ENCODE assay signal across 27 mouse cellular contexts in the genomic region with DNA sequence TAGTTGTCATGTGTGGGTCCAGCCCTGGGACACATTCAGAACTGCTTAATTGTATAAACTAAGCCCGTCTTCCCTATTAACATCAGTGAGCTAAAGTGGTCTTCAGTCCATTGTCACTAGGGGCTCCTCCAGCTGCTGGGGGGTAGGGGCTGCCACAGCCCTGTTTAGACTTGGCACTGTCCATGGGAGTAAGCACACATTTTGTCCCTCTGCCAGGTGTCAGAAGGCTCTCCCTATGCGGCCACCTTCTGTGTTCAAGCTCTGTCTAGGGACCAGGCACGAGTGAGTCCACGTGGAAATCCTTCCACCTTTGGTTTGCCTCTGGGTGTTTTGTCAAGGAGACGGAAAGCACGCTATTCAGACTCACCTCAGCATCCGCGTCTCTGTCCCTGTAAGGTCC. TPM values are rescaled to one million over a fixed set of nuclear protein-coding genes. Genes with fewer than 3 reads are reported as not detected.
DNase-seq lines count a peak whose midpoint lies in the region; ATAC-seq and TF ChIP-seq lines count a peak whose summit lies in the region.
"Had no signal": no experiment of that assay in that cellular context is flagged by ENCODE, and none has a peak within 500 bp of the region (broad histone marks: within the 10 kb centered on the region; RNA-seq: fewer than 3 reads in every experiment).

No protein-coding gene starts in this region.

- DNase-seq in embryonic facial prominence, embryonic 10.5 days (ENCODE audit: low spot score): no peak
- DNase-seq in heart, embryonic 10.5 days (ENCODE audit: low spot score): no peak
- peak; percentile 77 for DNase-seq in midbrain, embryonic 11.5 days (ENCODE audit: low spot score, missing footprints)
- no peak for DNase-seq in midbrain, postnatal 0 days (ENCODE audit: low spot score)
- no peak for DNase-seq in left cerebral cortex, adult 18-20 months (ENCODE audit: low spot score in 2 of 2)
- no peak for DNase-seq in right cerebral cortex, postnatal 10 days (ENCODE audit: low spot score in 2 of 2)
- DNase-seq: adrenal gland, adult 8-10 months; cerebellum, adult 8-10 months; forebrain, postnatal 0 days; left cerebral cortex, postnatal 4 days; liver; right cerebral cortex, adult 18-20 months; thymus, postnatal 36 days had no signal

- H3K9ac ChIP-seq in embryonic facial prominence, embryonic 13.5 days: no peak overlapping the region
- no peak overlapping the region for H3K9ac ChIP-seq in heart, embryonic 16.5 days (ENCODE audit: low read length)
- no peak overlapping the region for H3K9ac ChIP-seq in midbrain, embryonic 11.5 days (ENCODE audit: low read length)
- no peak overlapping the region for H3K9ac ChIP-seq in midbrain, postnatal 0 days (replicated peaks; ENCODE audit: low read length, poor library complexity, severe bottlenecking)
- H3K9ac ChIP-seq: embryonic facial prominence, embryonic 12.5 days; forebrain, postnatal 0 days; neural tube, embryonic 12.5 days had no signal

- peaks cover 45% of the 10 kb centered on the region for H3K4me1 ChIP-seq in embryonic facial prominence, embryonic 13.5 days
- H3K4me1 ChIP-seq in embryonic facial prominence, embryonic 10.5 days: peaks cover 59% of the 10 kb centered on the region
- peaks cover 13% of the 10 kb centered on the region for H3K4me1 ChIP-seq in heart, embryonic 16.5 days (ENCODE audit: control insufficient read depth, insufficient read depth, low read length)
- H3K4me1 ChIP-seq in heart, embryonic 10.5 days: peaks cover 12% of the 10 kb centered on the region
- H3K4me1 ChIP-seq in midbrain, embryonic 11.5 days (ENCODE audit: control insufficient read depth, insufficient read depth, low read length): peaks cover 4% of the 10 kb centered on the region; the same call in 1 of the 2 replicates
- no peaks in the 10 kb centered on the region for H3K4me1 ChIP-seq in midbrain, postnatal 0 days (ENCODE audit: insufficient read depth, low read length)

- peak overlapping the region; percentile 28; the same call in 1 of the 2 replicates for H3K27ac ChIP-seq in embryonic facial prominence, embryonic 13.5 days
- H3K27ac ChIP-seq in embryonic facial prominence, embryonic 10.5 days (replicated peaks): no peak overlapping the region
- peak overlapping the region; percentile 63 for H3K27ac ChIP-seq in heart, embryonic 16.5 days (ENCODE audit: low read length)
- H3K27ac ChIP-seq in heart, embryonic 10.5 days: no peak overlapping the region
- H3K27ac ChIP-seq in midbrain, embryonic 11.5 days (ENCODE audit: low read depth, low read length): no peak overlapping the region
- no peak overlapping the region for H3K27ac ChIP-seq in midbrain, postnatal 0 days (ENCODE audit: low read depth, low read length)
- H3K27ac ChIP-seq: embryonic facial prominence, embryonic 12.5 days; kidney, postnatal 0 days; neural tube, embryonic 12.5 days had no signal

- ATAC-seq in embryonic facial prominence, embryonic 13.5 days (ENCODE audit: insufficient number of reproducible peaks, insufficient read depth, low FRiP score, low TSS enrichment, low read depth): no peak
- ATAC-seq in heart, embryonic 16.5 days (replicated peaks; ENCODE audit: extremely low read depth, insufficient read depth, low FRiP score): 0 out of 2 replicates have a peak, but pooled peaks have one; percentile 16
- ATAC-seq in midbrain, embryonic 11.5 days (ENCODE audit: low FRiP score): no peak
- no peak for ATAC-seq in midbrain, postnatal 0 days (ENCODE audit: low FRiP score)
- ATAC-seq: CD4-positive, CD25-positive, alpha-beta regulatory T cell, adult 4 months; forebrain, postnatal 0 days; intestine, embryonic 16.5 days; lung, postnatal 0 days; Patski had no signal

- H3K4me2 ChIP-seq in embryonic facial prominence, embryonic 13.5 days: no peak overlapping the region
- H3K4me2 ChIP-seq in heart, embryonic 16.5 days (ENCODE audit: low read depth, low read length): 0 out of 2 replicates have a peak overlapping the region, but pooled peaks have one; percentile 10
- H3K4me2 ChIP-seq in midbrain, embryonic 11.5 days: no peak overlapping the region
- H3K4me2 ChIP-seq in midbrain, postnatal 0 days (ENCODE audit: low read depth, low read length, poor library complexity, severe bottlenecking): no peak overlapping the region
- H3K4me2 ChIP-seq: embryonic facial prominence, embryonic 12.5 days had no signal

- 53% methylated on average over 8 of the region's 8 CpGs for WGBS in embryonic facial prominence, embryonic 13.5 days
- WGBS in embryonic facial prominence, embryonic 10.5 days: 60% methylated on average over 8 of the region's 8 CpGs
- WGBS in heart, embryonic 16.5 days: 45% methylated on average over 8 of the region's 8 CpGs
- WGBS in heart, embryonic 10.5 days: 61% methylated on average over 8 of the region's 8 CpGs
- 69% methylated on average over 8 of the region's 8 CpGs for WGBS in midbrain, embryonic 11.5 days
- WGBS in midbrain, postnatal 0 days: 53% methylated on average over 8 of the region's 8 CpGs

- peaks cover 6% of the 10 kb centered on the region; the same call in 1 of the 2 replicates for H3K9me3 ChIP-seq in embryonic facial prominence, embryonic 13.5 days
- H3K9me3 ChIP-seq in embryonic facial prominence, embryonic 10.5 days: peaks cover 9% of the 10 kb centered on the region; the same call in 1 of the 2 replicates
- H3K9me3 ChIP-seq in heart, embryonic 16.5 days (replicated peaks; ENCODE audit: control insufficient read depth, low read length): no peaks in the 10 kb centered on the region
- H3K9me3 ChIP-seq in heart, embryonic 10.5 days: no peaks in the 10 kb centered on the region
- no peaks in the 10 kb centered on the region for H3K9me3 ChIP-seq in midbrain, embryonic 11.5 days (ENCODE audit: control insufficient read depth, low read length)
- no peaks in the 10 kb centered on the region for H3K9me3 ChIP-seq in midbrain, postnatal 0 days (ENCODE audit: low read length)
- H3K9me3 ChIP-seq: embryonic facial prominence, embryonic 12.5 days; neural tube, embryonic 12.5 days had no signal

- no peak overlapping the region for H3K4me3 ChIP-seq in embryonic facial prominence, embryonic 13.5 days
- H3K4me3 ChIP-seq in embryonic facial prominence, embryonic 10.5 days: no peak overlapping the region
- no peak overlapping the region for H3K4me3 ChIP-seq in heart, embryonic 16.5 days (ENCODE audit: low read length)
- no peak overlapping the region for H3K4me3 ChIP-seq in heart, embryonic 10.5 days
- H3K4me3 ChIP-seq in midbrain, embryonic 11.5 days (ENCODE audit: low read depth, low read length): no peak overlapping the region
- no peak overlapping the region for H3K4me3 ChIP-seq in midbrain, postnatal 0 days (ENCODE audit: low read depth, low read length)
- H3K4me3 ChIP-seq: embryonic facial prominence, embryonic 12.5 days; neural tube, embryonic 12.5 days had no signal

- no peak for TF ChIP-seq CTCF in midbrain, postnatal 0 days (IDR thresholded peaks at IDR 0.05)

- no peaks in the 10 kb centered on the region for H3K36me3 ChIP-seq in embryonic facial prominence, embryonic 13.5 days
- no peaks in the 10 kb centered on the region for H3K36me3 ChIP-seq in embryonic facial prominence, embryonic 10.5 days (replicated peaks)
- H3K36me3 ChIP-seq in heart, embryonic 16.5 days (ENCODE audit: control insufficient read depth, insufficient read depth): no peaks in the 10 kb centered on the region
- no peaks in the 10 kb centered on the region for H3K36me3 ChIP-seq in heart, embryonic 10.5 days
- H3K36me3 ChIP-seq in midbrain, embryonic 11.5 days (ENCODE audit: control insufficient read depth, insufficient read depth, low read length): no peaks in the 10 kb centered on the region
- no peaks in the 10 kb centered on the region for H3K36me3 ChIP-seq in midbrain, postnatal 0 days (ENCODE audit: insufficient read depth, low read length)
- H3K36me3 ChIP-seq: embryonic facial prominence, embryonic 12.5 days; neural tube, embryonic 12.5 days had no signal

- no peaks in the 10 kb centered on the region for H3K27me3 ChIP-seq in embryonic facial prominence, embryonic 13.5 days
- peaks cover 32% of the 10 kb centered on the region for H3K27me3 ChIP-seq in embryonic facial prominence, embryonic 10.5 days (replicated peaks; ENCODE audit: low read depth, poor library complexity, severe bottlenecking)
- peaks cover 3% of the 10 kb centered on the region; the same call in 1 of the 2 replicates for H3K27me3 ChIP-seq in heart, embryonic 16.5 days (ENCODE audit: control insufficient read depth, insufficient read depth, low read length)
- H3K27me3 ChIP-seq in heart, embryonic 10.5 days (ENCODE audit: insufficient read depth, poor library complexity, severe bottlenecking): peaks cover 76% of the 10 kb centered on the region
- H3K27me3 ChIP-seq in midbrain, embryonic 11.5 days (ENCODE audit: control insufficient read depth, insufficient read depth, low read length): no peaks in the 10 kb centered on the region
- no peaks in the 10 kb centered on the region for H3K27me3 ChIP-seq in midbrain, postnatal 0 days (ENCODE audit: insufficient read depth, low read length)
- H3K27me3 ChIP-seq: embryonic facial prominence, embryonic 12.5 days; neural tube, embryonic 12.5 days; Patski had no signal

RNA-seq across cellular contexts. Expression of gene Gm11733, which starts 54.3 kb away (rescaled TPM):
- polyA plus RNA-seq in embryonic facial prominence, embryonic 13.5 days (2015; fragmentation: Nextera tagmentation; extraction: Ambion mirVana): not detected in 2 replicates
- polyA plus RNA-seq in embryonic facial prominence, embryonic 10.5 days (2016; fragmentation: Nextera tagmentation; extraction: Ambion mirVana): 0.06 TPM in 2 replicates
- polyA plus RNA-seq in heart, embryonic 16.5 days (2015; fragmentation: Nextera tagmentation; extraction: Ambion mirVana): not detected in 2 replicates
- not detected in 2 replicates for polyA plus RNA-seq in heart, embryonic 10.5 days (2016; fragmentation: Nextera tagmentation; extraction: Ambion mirVana)
- 0.25 TPM in 1 of 2 replicates, not detected in the other for polyA plus RNA-seq in midbrain, embryonic 11.5 days (2014; fragmentation: Nextera tagmentation; extraction: Ambion mirVana)
- total RNA-seq in midbrain, postnatal 0 days (2014; rRNA removed): 0.38 TPM in 1 of 2 replicates, not detected in the other
- polyA plus RNA-seq in midbrain, postnatal 0 days (2015; fragmentation: Nextera tagmentation; extraction: Ambion mirVana): 0.07 TPM in 1 of 2 replicates, not detected in the other
- total RNA-seq in left cerebral cortex, adult 18-20 months (2021): under 1 TPM in 1 of 2 experiments, not detected in 1; 0.19 TPM
- total RNA-seq: adrenal gland, adult 8-10 months; ES-E14; hematopoietic stem cell, adult 5-6 weeks; left cerebral cortex, postnatal 4 days; monocyte, adult 5-6 weeks had no signal
- polyA plus RNA-seq: CD4-positive, CD25-positive, alpha-beta regulatory T cell, adult 4 months; embryonic facial prominence, embryonic 12.5 days; gonadal fat pad, adult 2 months; kidney, postnatal 0 days; liver, embryonic 16.5 days; lung, postnatal 0 days; neural tube, embryonic 12.5 days had no signal

Comparison
In these comparisons a context has a peak if more than half of its experiments do, and no peak if none do; other contexts are left out.
1. H3K27ac ChIP-seq: peak in embryonic facial prominence, embryonic 13.5 days (single experiment) and heart, embryonic 16.5 days (single experiment); none in embryonic facial prominence, embryonic 10.5 days (single experiment), heart, embryonic 10.5 days (single experiment), midbrain, embryonic 11.5 days (single experiment) and midbrain, postnatal 0 days (single experiment).